Mouse (Mus musculus): ENCODE data around the gene Armh3. TPM values are rescaled to one million over a fixed set of nuclear protein-coding genes. Genes with fewer than 3 reads are reported as not detected.

The Armh3 gene
- polyA plus RNA-seq, 1 experiment = 12.3 TPM

DNA sequence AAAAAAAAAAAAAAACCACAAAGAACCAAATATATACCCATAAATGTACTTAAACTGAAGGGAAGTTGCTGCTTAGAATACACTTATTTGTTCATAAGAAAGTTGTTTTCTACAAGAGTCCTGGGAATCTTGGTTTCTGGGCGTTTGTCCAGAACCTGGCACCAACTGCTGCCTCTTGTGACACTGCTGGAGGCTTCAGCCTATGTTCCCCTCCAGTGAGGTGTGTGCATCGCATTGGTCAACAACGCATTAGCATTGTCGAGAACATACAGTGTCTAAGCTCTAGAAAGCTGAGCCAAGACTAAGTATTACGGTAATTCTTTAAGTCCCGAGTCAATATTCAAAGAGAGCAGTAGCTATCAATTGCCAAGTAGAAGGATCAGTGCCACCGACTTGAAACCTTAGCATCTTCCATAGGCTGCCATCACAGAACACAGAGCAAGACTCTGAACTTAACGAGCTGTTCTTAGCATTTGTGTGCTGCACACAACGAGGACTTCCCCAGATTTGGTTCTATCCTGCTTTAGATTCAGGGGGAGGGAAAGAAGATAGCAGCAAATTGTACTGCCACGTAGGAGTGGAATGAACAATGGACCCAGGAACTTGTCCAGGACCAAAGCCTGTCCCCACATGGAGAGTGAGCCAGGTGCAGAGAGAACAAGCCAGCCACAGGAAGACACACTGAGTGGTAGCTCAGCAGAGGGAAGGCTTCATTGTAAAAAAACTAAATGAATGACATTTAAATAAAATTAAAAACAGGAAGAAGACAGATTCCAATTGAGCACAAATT, 86.9 kb downstream of the Armh3 start:
- peak; percentile 80 for DNase-seq (ENCODE audit: low read depth)

DNA sequence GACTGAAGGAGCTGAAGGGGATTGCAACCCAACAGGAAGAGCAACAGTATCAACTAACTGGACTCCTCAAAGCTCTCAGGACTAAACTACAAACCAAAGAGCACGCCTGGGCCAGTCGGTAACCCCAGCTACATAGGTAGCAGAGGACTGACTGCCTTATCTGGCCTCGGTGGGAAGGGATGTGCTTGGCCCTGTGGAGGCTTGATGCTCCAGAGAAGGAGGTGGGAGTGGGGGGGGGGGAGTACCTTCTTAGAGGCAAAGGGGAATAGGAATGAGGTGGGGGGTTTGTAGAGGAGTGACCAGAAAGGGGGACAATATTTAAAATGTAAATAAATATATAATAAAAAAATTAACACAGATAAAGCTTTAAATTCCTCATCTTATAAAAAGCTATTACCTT, 90.0 kb downstream of the Armh3 start:
- no peak for DNase-seq (ENCODE audit: low read depth)

DNA sequence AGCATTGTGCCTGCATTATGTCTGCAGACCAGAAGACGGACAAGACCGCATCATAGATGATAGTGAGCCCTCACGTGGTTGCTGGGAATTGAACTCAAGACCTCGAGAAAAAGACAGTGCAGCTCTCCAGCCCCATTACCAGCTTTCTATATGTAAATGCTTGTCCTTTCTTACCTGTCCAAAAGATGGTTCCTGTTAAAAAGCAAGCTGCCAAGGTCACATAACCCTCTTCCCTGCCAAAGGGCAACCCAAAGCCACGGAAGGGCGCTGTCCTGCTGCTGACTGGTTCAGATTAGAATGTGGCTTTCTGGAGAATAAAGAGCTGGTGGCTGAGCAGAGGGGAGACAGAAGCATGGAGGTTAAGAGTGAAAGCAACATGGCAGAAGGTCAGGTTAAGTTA, 90.9 kb downstream of the Armh3 start:
- no peak for DNase-seq (ENCODE audit: low read depth)

DNA sequence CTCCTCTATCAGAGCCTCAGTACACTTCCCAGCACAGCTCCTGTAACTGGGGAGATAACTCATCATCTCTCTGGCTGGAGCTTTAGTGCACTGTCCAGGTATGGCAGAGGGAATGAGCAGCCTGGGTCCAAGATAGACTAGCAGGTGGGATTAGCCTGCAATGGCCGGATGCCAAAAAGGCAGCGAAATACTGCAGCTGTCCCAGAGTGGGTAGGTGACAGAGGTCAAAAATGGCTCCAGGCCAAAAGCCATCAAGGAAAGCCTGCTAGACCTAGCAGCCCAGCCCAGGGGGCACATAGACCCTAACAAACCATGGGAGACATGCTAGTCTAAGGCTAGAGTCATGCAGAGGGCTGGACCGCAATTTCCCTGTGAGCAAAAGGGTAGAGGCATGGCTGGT, 94.4 kb downstream of the Armh3 start:
- no peak for DNase-seq (ENCODE audit: low read depth)

DNA sequence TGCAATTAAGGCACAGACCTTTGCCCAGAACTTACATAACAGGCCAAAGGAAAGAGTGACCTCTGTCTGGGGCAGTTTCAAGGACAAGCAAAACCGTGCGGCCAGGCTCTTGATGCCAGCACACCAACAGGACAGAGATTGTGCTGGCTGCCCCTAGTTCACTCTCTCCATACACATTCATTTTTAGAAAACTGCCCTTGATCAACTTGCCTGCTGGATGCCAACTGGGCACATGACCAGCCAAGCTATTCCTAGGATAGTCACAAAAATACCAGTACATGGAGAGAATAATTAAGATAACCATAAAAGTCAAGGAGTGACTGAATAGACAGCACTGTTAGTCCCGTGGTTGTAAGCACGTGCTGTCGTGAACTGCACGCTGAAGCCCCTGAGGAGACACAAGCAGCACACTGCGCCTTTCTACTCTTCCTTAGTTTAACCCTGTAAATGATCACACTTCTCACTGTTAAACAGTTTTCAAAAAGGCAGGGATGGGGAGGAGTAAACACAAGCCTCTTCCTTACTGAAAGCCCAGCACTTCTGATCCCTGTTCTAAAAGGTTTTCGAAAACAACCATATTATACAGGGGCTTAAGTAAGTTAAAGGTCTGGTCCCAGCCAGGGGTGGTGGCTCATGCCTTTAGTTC, 95.8 kb downstream of the Armh3 start:
- no peak for DNase-seq (ENCODE audit: low read depth)

DNA sequence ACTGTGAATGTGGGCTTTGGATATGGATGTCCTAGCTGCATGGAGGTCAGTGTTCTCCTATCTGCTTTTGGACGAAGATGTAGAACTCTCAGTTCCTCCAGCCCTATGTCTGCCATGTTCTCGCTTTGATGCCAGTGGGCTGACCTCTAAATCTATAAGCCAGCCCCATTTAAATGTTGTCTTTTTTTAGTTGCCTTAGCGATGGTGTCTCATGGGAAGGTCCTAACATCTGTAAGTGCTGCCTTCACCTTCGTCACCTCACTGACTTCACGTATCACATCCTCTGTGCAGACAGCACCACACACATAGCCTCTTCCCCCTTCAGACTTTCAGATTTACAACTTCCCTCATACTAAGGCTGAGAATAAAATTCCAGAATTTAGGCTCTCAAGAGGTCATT, 97.5 kb downstream of the Armh3 start:
- DNase-seq (ENCODE audit: low read depth) = no peak

DNA sequence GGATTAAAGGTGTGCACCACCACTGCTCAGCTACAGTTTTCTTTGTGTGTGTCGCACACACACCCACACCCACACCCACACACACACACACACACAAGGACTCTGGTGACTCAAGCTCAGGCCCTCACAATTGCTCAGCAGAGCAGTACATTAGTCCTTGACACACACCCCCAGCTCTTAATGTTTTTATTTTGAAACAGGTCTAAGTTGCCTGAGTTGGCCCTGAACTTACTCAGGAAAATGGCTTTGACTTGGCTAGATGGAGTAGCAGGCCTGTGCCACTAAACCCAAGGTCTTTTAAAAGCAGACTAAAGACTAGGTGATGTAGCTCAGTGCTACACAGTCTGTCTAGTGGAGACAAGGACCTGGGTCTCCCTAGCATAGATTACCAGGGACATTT, 102.6 kb downstream of the Armh3 start:
- no peak for DNase-seq (ENCODE audit: low read depth)

DNA sequence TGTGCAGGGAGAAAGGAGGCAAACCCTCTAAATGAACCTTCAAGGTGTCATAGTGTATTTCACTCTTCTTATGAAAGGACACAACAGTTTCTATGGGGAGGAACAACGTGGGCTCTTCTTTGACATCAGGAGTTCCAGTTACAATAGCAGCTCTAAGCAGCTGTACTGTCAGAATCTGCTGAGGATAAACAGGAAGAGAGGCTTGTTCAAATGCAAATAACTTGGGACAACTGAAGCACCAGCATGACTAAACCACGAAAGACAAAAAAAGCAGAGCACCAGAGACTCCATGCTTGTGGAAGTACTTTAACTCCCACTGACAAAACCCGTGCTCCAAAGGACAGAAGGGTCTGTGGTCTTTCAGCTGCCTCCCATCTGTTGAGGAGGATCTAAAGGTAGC, 116.2 kb downstream of the Armh3 start:
- no peak for DNase-seq (ENCODE audit: low read depth)

DNA sequence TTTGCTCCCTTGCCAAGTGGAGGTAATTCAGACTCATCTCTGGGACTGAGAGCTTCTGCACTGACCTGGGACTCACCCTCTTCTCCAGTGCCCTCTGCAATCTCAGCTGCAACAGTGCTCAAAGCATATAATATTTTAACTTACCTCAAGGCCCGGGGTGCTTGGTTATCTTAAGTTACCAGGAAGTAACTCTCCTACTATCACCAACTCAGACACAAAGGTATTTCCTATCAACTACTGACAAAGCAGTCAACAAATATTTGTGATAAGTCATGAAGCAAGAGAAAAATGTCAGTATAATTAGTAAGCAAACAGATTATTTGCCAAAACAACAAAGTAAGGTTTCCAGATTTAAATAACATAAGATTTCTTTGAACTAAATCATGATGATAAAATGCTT, 125.0 kb downstream of the Armh3 start:
- DNase-seq (ENCODE audit: low read depth) = no peak

DNA sequence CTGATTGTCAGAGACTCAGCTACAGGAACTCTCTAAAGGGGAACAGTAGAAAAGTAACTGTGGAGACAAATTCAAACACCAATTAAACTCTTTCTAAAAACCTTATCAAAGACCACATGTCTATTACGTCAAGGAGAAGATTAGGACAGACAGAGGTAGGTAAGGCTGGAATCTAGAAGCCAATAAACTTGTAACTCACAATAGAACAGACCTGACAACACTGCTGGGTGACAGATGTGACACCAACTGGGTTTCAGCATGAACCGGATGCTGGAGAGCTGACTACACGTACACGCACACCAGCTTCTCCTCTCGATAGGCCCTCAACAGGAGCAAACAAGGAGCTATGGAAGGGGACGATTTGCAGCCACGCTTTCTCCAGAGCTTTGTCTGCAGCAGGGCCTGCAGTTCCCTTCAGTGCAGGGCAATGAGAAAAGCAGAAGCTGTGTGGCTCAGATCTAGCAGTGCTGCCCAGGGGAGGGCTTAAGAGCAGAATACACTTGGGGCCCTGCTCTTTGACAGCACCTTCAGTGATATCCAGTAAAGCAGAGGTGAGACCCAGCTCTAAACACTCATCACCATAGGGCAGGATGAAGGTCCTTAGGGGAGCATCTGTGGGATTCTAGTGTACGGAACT, 142.9 kb downstream of the Armh3 start:
- DNase-seq (ENCODE audit: low read depth) = no peak

DNA sequence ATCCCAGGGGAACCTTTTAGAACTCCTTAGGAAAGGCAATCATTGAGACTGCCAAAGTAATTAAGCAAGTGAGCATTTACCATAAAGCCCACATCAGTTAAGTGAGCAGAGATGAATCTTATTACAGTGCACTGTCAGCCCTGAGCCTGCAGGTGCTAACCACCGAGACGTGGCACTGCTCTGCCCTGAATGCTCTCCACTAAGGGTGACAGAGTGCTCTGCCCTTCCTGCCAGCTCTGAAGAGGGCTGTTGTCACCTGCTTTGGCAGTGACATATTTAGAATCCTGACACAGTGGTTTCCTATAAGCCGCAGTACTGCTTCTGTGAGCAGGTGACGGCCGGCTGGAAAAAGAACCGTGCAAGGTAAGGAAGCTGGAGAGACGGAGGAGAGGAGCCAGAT, 143.8 kb downstream of the Armh3 start:
- DNase-seq (ENCODE audit: low read depth) = no peak

DNA sequence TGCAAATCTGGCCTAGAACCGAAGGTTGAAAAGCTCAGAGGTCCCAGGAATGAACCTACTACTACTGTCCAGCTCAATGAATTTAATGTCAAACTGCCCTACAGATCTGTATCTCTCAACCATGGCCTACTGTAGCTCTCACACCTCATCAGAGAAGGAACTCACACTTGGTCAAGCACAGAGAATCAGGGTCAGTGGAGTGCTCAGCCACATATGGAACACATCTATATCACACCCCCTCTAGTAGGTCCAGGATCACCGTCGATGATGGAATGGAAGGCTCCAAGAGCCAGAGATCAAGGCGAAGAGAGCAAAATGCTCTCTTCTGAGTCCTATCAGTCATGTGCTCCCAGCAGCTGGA, 150.6 kb downstream of the Armh3 start:
- no peak for DNase-seq (ENCODE audit: low read depth)

DNA sequence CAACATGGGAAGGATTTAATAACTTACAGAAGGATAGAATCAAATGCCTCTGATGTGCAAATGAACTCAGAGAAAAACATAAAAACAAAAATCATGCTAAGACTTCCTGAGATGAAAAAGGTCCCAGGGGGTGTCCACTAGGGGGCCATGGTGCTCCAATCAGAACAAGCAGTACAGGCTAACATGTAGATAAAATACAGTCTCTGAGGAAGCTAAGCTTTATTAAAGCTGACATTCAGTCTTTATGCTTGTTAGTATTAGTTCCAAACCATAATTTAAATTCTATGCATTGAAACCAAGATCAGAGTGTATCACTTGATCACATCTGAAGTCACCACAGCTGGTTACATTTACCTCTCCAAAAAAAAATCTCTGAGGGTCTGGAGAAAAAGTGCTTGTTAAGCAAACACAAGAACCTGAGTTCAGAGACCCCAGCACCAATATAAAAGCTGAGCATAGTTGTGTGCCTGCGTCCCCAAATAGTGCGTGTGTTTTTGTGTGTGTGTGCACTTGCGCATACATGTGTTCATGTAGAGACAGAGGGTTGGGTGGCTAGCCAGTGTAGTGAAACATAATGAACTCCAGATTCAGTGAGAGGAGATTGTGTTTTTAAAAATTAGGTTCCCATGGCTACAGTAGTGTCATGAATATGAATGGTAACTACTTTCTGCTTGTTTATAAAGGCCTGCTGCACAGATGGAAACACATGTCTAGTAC, 151.1 kb downstream of the Armh3 start:
- DNase-seq (ENCODE audit: low read depth) = no peak

DNA sequence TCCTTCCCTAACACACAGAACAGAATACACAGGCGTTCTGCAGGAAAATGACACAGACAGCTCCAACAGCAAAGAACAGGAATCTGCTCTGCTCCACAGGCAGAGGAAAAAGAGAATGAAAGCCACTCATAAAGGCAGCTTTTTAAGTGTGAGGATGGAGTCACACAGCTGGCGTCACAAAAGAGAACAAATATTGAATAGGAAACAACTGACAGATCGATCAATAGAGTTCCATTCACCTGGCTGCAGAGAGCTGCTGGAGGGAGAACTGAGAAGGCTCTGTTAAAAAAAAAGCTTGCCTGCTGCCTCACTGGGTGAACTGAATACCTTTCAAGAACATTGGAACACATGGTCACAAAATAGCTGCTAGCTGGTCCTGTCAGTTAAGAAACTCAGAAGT, 154.1 kb downstream of the Armh3 start:
- no peak for DNase-seq (ENCODE audit: low read depth)

DNA sequence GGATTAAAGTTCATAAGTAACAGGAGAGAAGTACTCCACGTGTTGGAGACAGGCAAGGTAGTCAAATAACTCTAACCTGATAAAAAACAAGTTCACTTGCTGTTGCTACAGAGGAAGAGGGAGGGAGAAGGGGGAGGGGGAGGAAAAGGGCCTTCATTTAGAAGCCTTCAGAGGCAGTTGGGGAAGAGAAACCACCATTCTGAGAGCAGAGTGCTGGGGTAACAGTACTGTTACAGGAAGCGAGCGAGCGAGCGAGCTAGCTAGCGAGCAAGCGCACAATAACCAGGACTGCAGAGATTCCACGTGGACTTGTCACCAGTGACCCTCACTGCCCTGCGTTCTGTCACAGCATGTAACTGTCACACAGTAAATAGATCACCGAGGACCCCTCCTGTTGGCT, 154.9 kb downstream of the Armh3 start:
- no peak for DNase-seq (ENCODE audit: low read depth)

DNA sequence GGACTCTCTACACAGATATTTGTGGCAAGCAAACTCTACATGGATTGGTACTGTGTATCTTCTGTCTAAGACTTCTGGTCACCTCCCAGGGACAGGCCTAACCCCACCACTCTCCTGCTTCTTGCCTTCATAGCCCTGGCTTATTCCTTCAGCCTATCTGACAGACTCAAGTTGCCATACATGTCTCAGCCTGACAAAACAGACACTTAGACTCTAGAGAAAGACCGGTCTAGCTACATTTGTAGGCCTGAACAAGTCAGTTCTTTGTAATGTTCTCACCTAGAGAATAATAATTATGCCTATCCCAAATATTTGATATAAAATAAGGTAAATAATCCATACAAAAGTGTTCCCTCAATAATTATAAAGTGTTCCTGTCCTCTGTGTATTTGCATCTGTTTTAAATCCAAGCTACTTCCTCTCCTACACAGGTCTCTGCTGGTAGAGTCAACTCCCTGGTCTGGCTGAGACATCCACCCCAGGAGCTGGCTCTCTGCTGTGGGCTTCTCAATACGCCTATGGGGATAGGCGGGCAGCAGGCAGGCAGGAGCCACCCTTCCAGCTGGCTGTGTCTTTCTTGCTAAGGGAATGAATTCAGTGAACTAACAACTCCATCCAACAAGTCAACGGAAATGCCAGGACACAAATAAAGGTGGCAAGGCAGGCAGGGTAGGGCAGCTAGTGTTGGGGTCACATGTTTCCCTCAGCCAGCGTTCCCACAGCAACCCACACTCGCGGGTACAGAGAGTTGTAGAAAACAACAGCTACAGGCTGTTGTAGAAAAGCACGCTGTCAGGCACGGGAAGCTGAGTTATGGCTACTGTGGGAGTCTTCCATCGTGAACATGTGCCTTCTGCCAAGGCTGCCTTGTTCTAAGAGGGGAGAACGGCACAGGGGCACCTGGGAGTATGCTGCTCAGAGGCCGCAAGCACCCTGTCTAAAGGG, 161.0 kb downstream of the Armh3 start:
- peak; percentile 77 for DNase-seq (ENCODE audit: low read depth)

DNA sequence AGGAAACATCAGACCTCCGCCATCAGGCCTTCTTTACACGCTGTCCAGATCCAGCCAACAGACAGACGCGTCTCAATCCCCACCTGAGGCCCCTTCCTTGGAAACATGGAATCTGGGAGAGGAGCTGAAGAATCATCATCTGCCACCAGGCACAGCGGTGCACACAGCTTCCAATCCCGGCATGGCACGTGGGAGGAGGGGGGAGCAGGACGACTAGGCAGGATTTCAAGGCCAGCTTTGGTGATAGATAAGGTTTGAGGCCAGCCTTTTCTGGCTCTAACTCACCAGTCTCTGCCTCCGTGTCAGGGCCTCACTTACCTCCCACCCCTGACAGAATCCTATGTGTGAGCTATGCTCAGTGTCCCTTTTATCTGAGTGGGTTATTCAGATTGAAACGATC, 162.8 kb downstream of the Armh3 start:
- DNase-seq (ENCODE audit: low read depth) = no peak

DNA sequence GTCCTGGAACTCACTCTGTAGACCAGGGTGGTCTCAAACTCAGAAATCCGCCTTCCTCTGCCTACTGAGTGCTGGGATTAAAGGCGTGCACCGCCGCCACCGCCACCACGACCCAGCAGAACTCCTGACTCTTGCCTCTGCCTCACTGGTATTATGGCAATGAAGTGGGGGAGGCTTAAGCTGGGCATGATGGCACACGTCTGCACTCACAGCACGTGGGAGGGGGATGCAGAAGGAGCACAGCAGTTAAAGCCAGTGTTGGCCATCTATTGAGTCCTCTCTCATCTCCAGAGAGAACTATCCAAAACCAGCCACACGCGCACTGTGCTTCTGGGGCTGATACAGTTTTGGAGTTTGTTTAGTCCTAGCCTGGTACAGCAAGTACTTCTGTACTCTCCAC, 164.6 kb downstream of the Armh3 start:
- DNase-seq (ENCODE audit: low read depth) = peak; percentile 61

DNA sequence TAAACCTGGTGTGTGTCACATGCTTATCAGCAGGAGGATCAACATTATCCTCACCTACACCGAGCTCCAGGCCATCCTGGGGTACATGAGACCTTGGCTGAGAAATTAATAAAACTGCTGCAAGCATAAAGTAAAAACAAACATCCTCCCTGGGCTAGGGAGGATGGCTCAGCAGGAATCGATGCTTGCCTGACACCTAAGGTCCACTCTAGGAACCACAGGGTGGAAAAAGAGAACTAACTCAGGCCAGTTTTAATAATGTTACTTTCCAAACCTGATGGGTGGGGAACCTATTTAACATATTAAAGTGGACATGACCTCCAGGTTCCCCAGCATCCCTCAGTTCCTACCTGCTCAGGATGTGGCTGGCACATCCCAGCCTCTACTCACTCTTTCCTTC, 167.6 kb downstream of the Armh3 start:
- DNase-seq (ENCODE audit: low read depth) = no peak

DNA sequence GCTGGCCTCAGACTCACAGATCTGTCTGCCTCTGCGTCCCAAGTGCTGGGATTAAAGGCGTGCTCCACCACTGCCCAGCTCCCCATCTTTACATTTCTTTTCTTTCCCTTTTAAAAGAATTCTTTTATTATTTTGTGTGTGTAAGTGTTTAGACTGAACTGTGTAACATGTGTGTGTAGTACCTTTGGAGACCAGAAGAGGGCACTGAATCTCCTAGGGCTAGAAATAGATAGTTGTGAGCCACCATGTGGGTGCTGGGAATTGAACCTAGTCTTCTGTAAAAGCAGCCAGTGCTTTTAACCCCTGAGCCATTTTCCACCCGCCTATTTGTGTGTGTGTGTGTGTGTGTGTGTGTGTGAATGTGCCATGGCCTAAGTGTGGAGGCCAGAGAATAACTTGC, 170.6 kb downstream of the Armh3 start:
- no peak for DNase-seq (ENCODE audit: low read depth)

DNA sequence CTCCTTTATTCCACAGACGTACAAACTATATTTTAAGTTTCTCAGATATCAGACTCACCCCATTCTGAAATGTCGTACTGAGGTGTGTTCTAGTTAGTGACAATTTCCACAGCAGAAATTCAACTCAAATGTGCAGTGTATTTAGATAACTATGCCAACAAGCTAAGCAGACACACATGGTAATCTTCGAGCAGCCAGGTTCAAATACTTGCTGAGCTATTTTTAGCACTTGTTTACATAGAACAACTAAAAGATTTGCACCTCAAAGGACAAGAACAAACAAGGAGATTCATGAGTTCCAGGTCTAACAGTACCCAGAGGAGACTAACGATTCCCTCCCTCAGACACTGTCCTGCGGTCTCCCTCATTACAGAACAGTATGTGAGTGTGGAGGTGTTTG, 171.2 kb downstream of the Armh3 start:
- no peak for DNase-seq (ENCODE audit: low read depth)

DNA sequence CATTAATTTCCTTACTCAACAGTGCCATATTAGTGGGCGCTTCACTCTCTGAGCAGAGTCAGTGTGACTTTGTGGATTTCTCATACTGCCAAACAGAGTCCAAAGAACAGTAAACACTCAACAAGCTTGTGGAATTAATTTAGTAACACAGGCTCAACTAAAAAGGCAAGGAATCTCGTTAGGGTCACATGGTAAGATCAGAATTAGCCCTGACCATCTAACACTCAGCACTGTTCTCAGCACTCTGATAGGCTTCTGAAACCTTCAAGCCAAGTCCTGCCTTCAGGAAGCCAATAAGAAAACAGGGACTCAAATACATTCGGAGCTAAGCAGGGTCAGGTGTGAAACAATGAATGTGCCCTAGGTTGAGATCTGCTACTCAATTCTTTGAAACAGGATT, 172.1 kb downstream of the Armh3 start:
- no peak for DNase-seq (ENCODE audit: low read depth)

Measured in gonadal fat pad, adult 2 months (tissue).